Mouse (Mus musculus): ENCODE measurements around the gene 4930523C07Rik. TPM values are rescaled to one million over a fixed set of nuclear protein-coding genes. Genes with fewer than 3 reads are reported as not detected.

The 4930523C07Rik gene
- polyA plus RNA-seq, 3 experiments from 2014 or later: 146 to 245 (median 156) TPM

DNA sequence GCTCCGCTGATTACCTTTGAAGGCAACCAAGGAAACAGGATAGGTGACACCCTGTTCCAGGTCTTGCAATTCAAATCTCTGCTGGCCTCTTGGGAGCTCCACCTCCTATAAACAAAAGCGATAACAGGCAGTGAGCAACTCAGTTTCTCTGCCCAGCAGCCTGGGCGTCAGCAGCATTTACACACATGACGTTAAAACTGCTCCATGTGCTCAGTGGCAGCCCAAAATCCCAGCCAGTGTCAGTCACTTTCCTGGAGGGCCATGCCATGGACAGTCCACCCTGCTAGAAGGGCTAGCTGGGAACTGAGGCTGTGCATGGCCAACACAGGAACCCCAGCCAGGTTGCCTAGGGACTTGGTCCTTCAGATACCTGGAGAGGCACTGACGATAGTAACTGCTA is 61.2 kb downstream of the 4930523C07Rik start:
- no peak for ATAC-seq

DNA sequence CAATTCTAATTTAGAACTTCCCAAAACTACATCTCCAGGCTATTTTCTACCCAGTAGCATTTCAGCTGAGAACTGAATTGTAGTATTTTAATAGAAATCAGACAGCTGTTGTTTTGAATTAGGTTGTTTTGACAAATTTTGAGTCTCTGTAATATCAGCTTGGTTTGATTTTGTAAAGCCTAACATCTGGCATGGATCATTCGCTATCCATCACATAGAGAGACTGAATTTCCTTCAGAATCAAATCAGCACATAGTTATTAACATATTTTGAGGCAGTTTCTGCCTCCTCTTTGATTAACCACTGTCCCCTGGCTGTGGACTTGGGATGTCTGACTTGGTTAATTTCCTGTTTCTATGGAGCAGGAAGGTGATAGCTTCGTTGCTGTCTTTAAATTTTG is 64.4 kb downstream of the 4930523C07Rik start:
- no peak for ATAC-seq

DNA sequence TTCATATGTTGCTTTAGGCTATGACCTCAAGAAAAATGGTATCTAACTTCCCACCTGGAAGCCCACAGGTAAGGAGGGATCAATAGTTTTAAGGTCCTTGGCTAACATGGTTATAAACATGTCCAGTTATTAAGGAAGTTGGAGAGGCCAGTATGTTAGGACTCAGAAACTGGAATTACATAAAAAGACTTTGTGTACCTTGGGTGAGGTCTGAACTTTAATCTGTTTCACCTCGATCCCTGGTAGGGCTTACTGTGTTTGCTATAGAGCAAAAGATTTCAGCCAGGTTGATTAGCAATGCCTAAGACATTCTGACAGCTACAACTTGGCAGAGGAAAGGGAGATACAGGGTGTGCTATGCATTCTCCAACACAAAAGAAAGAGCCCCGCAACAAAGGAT is 79.8 kb downstream of the 4930523C07Rik start:
- ATAC-seq: no peak

Other genes starting within 250 kb of the 4930523C07Rik start
- gene Tnn, start 109.2 kb downstream of the 4930523C07Rik start, polyA plus RNA-seq (2017; shearing (Covaris generic)): under 1 TPM in 1 of 3 experiments, not detected in 2; 0.09 TPM
- 100 to 1,000 TPM; 250 to 282 (median 266) TPM for gene Mrps14, start 150.8 kb downstream of the 4930523C07Rik start, polyA plus RNA-seq (2017; shearing (Covaris generic))
- 100 to 1,000 TPM in 2 of 3 experiments, 10 to 100 TPM in 1; 88.4 to 163 (median 107) TPM for gene Cacybp, start 168.5 kb downstream of the 4930523C07Rik start, polyA plus RNA-seq (2017; shearing (Covaris generic))